Mouse (Mus musculus): ENCODE data around the gene Stmn1. TPM values are rescaled to one million over a fixed set of nuclear protein-coding genes. Genes with fewer than 3 reads are reported as not detected.

The Stmn1 gene
- total RNA-seq, 2 experiments from 2014 or later, result 1,050 to 1,137 TPM

DNA sequence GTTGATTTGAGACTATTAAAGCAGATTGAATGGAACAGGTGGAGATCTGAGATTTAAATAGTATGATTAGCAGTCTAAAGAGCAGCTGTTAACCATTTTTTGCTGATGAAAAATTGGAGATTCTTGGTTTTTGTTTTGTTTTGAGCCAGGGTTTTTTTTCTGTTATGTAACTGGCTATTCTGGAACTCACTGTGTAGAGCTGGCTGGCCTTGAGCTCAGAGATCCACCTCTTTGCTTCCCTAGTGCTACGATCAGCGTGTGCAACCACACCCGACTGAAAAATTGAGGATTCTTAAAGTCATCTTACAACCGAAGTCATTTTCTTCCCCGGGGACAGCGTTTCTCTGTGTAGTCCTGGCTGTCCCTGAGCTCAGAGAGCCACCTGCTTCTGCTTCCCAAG is 43.6 kb downstream of the Stmn1 start:
- DNase-seq (ENCODE audit: low spot score in 2 of 2), result no peak

DNA sequence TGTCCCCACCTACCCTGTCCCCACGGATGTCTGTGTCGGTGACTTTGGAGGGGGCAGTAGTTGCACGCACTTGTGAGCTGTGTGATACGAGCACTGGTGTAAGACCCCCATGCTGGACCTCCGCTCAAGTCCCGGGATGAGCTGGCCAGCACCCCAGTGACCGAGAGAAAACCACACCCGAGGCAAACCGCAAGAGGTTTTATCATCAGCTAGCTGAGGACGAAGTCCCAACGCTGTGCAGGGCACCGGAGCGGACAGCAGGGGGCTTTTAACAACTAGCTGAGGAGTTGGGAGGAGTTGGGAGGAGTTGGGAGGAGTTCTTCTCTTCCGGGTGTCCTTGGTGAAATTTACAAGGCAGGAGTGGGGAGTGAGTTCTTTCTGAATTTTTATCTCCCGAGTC is 44.7 kb downstream of the Stmn1 start:
- DNase-seq (ENCODE audit: low spot score in 2 of 2), result peak; percentile 64 to 67

DNA sequence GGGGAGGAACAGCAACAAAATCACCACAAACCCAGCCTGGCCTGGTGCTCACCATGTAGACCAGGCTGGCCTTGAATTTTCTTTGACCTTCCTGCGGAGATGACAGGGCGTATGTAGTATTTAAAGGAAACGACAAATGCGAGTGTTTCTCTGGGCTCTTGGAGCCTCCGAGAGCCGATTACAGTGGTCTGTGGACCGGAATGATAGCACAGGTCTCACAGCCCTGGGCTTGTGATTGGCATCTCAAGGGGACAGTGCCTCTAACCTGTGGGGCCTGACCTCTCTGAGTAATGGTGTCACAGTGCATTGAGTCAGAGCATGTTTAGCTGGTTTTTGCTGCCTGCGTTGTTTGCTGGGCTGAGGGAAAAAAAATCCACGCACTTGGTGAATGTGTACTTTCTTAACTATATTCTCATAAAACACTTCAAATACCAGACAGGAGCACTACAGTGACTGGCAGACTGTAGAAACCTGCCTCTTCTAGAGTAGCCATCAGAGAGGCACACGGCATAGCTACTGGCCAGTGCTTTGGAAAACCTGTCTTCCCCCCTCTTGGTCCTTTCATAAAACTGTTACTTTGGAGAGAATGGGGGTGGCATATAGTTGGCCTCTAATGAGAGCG is 46.3 kb downstream of the Stmn1 start:
- no peak for DNase-seq (ENCODE audit: low spot score in 2 of 2)

DNA sequence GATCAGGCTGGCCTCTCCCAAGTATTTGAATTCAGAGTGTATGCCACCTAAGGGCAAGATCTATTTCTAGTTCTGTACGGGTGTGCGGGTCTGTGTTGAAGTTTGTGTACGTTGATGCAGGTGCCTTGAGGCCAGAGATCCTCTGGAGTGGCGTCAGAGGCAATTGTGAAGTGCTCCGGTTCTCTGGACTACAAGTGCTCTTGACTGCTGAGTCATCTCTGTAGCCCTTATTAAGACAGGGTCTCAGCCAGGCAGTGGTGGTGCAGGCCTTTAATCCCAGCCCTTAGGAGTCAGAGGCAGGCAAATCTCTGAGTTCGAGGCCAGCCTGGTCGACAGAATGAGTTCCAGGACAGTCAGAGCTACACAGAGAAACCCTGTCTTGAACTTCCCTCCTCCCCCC is 47.5 kb downstream of the Stmn1 start:
- DNase-seq (ENCODE audit: low spot score in 2 of 2), result no peak

DNA sequence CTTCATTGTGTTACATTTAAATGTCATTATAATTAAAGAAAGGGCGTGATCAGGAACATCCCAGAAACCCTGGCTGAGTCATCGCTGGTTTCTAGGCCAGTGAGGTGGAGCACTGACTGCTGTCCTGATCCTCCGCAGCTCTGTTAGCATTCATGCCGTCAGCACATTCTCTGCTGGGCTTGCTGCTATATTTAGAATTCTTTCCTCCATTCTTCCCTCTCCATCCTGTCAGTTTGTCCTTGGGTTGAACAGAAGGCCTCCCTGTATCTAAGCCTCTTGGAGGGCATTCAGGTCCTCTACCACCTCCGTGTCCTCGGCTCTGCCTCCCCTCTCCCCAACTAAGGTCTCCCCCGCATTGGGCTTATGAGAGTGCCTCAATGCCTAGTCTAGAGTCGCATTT is 48.9 kb downstream of the Stmn1 start:
- DNase-seq (ENCODE audit: low spot score in 2 of 2), result no peak

DNA sequence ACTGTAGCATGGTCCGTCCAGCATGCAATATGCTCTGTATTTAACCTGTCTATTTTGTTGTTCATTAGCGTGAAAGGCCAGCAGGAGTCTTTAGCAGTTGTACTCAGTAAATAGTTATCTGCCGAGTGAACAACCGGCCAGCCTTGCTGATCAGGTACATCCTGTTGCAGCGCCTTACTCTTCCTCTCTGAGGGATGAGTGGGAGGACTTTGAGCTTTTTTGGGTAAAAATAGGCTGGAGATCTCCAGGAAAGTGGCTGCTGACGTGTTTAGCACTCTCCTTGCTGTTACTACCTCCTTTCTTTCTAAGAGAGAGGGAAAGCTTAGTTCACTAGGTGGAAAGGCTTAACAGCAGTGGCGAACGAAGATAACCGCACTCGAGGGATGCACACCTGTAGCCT is 49.6 kb downstream of the Stmn1 start:
- DNase-seq (ENCODE audit: low spot score in 2 of 2), result no peak

DNA sequence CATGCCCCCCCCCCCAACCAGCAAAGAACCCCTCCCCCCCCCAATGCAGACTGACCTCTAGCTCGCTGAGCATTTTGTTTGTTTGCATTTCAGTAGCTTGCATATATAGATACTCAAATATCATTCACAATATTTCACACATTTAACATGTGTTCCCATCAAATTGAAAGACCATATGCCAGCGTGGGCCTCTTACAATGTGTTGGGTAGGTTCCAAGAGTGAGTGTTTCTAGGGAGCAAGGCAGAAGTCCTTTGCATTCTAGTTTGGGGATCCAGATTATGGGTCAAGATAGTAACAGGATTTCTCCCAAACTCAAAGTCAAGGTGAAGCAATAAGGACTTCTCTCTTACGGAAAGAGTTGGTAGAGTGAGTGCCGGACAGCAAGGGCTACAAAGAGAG is 50.4 kb downstream of the Stmn1 start:
- no peak for DNase-seq (ENCODE audit: low spot score in 2 of 2)

DNA sequence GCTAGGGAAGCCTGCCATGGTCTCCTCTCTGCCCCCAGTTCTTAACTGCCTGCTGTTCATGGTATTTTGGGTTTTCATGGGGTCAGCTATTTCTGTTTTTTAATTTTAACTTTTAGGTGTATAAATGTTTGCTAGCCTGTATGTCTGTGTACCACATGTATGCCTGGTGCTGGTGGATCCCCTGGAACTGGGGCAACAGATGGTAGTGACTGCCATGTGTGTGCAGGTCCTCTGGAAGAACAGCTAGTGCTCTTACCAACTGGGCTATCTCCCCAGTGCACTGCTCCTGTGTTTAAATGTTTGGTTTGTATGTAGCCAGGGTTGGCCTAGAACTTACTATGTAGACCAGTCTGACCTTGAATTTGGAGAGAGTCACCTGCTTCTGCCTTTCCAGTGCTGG is 51.2 kb downstream of the Stmn1 start:
- DNase-seq (ENCODE audit: low spot score in 2 of 2), result no peak

Small RNA genes within 50 kb of the gene (microRNA-seq; reads per million reads assigned to microRNA genes)
- 0.45 to 0.78 reads per million in 2 experiments for gene Gm23634

Other genes with a start within 250 kb of the Stmn1 start
- gene Catsper4, start 240.9 kb upstream of the Stmn1 start, total RNA-seq (2021), result under 1 TPM in 1 of 2 experiments, not detected in 1; 0.43 TPM
- under 1 TPM in 1 of 2 experiments, not detected in 1; 0.16 TPM for gene Cnksr1, start 229.9 kb upstream of the Stmn1 start, total RNA-seq (2021)
- gene E130218I03Rik, start 224.7 kb upstream of the Stmn1 start, total RNA-seq (2021), result not detected
- gene Zfp593, start 222.7 kb upstream of the Stmn1 start, total RNA-seq (2021), result 10 to 100 TPM; 11.1 to 12.5 TPM
- gene Gm30191, start 221.4 kb upstream of the Stmn1 start, total RNA-seq (2021), result not detected
- 1 to 10 TPM; 2.6 to 3.5 TPM for gene Grrp1, start 214.2 kb upstream of the Stmn1 start, total RNA-seq (2021)
- 10 to 100 TPM; 18.6 to 24.4 TPM for gene Pdik1l, start 180.4 kb upstream of the Stmn1 start, total RNA-seq (2021)
- under 1 TPM; 0.25 to 0.71 TPM for gene Trim63, start 153.2 kb upstream of the Stmn1 start, total RNA-seq (2021)
- gene Slc30a2, start 125.1 kb upstream of the Stmn1 start, total RNA-seq (2021), result not detected
- gene Extl1, start 84.5 kb upstream of the Stmn1 start, total RNA-seq (2021), result 10 to 100 TPM; 26.2 to 27.5 TPM
- 10 to 100 TPM; 11.5 to 13.1 TPM for gene Pafah2, start 72.0 kb upstream of the Stmn1 start, total RNA-seq (2021)
- gene Paqr7, start 28.4 kb downstream of the Stmn1 start, total RNA-seq (2021), result 10 to 100 TPM; 50.0 to 51.9 TPM
- gene Aunip, start 42.7 kb downstream of the Stmn1 start, total RNA-seq (2021), result under 1 TPM; 0.48 to 0.78 TPM
- 10 to 100 TPM; 82.0 to 86.7 TPM for gene Mtfr1l, start 67.1 kb downstream of the Stmn1 start, total RNA-seq (2021)
- 10 to 100 TPM; 16.9 TPM for gene Selenon, start 83.8 kb downstream of the Stmn1 start, total RNA-seq (2021)
- 10 to 100 TPM; 14.2 to 16.3 TPM for gene Man1c1, start 236.0 kb downstream of the Stmn1 start, total RNA-seq (2021)

Data from layer of hippocampus, postnatal 10 days (tissue).